Mouse (Mus musculus) layer of hippocampus, postnatal 14 days (tissue): ENCODE measurements at regions not wholly inside any gene's neighbourhood (a gene's known extent, or its start where the extent isn't known, plus 50 kb on each side); places are given as distances from the start of the nearest gene placed in this dataset.

Source experiments
- DNase-seq, 2 experiments: peaks; one replicate each; pipeline ENCODE4 v3.0.0; 2021 to 2022; ENCODE audit warnings: low spot score in 2 of 2, mixed read lengths in 1 of 2

- no peak for DNase-seq
Observed at GRCm38 (mm10) chr10:124305644-124306043, 1041.8 kb downstream of the Fam19a2 start.

DNA sequence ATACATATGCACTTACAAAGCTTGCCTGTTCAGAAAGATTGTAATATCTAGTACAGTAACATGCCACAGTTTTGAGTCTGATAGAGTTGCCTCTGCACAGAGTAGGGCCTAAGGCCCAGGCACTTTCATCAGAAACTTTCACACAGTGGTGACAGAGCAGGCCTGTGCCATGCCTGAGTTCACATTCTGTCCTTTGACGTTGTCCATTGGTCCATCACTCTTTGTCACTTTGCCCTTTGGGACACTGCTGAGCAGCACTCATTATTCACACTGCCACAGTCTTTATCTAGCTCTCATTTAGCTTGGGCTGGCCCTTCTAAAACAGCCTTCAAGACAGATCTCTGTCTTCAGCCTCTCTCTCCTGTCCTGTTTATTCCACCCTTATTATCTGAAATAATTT is 1055.0 kb downstream of the Fam19a2 start:
- no peak for DNase-seq

DNA sequence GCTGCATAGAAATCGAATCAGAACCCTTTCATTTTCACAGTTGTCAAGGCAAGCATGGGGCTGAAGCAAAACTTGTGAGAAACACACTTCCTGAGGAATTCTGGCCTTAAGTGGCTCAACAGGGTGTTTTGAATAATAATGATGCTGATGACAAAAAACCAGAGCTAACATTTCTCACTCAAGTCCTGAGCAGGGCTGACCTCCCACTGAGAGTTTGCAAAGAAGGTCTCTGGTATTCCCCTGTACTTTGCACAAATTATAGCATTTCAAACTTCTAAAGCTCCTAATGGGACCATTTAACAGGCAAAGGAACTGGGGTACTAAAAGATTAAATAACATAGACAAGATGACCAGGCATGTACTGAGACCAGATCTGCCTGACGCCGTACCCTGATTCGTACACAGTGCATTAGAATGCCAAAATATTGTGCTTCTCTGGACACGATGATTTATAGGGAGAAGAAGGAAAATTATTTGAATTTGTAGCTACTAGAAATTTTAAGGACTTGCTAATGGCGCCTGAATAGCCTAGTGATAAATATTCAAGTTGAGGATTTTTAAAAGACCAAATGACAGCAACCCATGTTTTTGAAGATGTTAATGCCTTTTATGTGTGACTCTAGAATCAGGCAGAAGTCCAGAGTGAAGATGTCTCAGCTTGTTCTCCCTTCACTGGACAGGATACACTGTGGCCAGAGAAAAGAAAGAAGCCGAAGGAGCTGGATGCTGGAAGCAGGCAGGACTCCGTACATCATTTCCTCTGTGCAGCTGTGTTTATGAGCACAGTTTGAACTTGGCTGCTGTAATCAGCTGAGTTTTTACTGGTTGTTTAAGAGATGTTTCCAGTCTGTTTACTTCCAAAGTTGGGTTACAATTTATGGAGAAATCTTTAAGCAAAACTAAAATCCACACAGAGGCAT is 1056.7 kb downstream of the Fam19a2 start:
- DNase-seq = peak in 1 of 2 experiments; percentile 5

DNA sequence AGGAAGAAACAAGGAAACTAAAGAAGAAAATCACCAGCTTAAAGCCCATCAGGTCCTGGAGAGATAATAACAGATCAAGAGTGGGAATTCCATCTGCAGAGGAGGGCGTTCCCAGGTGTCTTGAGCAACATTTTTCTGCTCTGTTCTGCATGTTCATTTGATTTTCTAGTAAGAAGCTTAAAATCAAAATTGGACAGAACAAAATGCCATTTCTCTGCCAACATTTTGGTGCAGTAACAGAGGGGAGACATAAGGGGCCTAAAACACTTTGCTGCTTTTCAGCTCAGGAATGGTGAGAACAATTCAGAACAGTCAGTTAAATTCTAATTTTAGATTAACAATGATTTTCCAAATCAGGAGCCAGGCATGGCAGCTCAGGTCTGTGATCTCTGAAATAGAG is 1056.8 kb downstream of the Slc16a7 start:
- peak; percentile 16 to 81 for DNase-seq

DNA sequence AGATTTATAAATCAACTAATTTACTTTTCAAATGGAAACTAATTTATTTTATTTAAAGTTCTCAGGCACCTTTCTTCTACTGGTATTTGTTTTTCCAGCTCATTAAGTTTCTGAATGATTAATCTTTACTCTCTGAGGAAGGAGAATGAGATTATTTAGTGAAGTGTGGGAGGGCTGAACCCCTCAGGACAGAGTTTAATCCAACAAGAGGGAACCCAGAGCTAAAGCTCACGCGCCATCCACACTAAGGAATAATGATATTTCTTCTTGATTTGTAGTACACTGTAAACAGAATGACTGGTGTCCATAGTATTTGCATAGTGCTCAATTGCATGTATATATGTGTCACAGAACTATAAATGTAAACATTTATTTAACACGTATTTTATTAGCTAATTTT is 1050.3 kb downstream of the Slc16a7 start:
- no peak for DNase-seq

DNA sequence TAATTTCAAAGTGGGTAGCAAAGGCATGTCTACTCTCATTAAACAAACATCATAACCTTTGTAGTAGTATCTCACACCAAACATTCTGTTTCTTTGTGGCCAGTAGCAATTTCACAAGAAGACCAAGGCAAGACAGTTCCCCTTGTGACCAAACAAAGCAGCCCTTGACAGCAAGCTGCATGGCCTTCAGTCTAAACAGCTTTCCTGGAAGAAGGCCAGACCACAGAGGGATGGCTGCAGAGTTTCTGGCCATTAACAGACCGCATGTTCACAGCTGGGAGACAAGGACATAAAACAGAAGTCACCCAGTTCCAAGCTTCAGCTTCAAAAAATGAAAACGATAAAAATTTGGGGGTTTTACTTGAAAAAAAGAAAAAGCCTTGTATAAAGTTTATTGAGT is 1040.0 kb downstream of the Slc16a7 start:
- peak in 1 of 2 experiments; percentile 47 for DNase-seq

- DNase-seq = no peak
Observed at GRCm38 (mm10) chr10:124362795-124363194, 1026.5 kb downstream of the Slc16a7 start.

- DNase-seq = no peak
Observed at GRCm38 (mm10) chr10:124370994-124371393, 1018.3 kb downstream of the Slc16a7 start.

DNA sequence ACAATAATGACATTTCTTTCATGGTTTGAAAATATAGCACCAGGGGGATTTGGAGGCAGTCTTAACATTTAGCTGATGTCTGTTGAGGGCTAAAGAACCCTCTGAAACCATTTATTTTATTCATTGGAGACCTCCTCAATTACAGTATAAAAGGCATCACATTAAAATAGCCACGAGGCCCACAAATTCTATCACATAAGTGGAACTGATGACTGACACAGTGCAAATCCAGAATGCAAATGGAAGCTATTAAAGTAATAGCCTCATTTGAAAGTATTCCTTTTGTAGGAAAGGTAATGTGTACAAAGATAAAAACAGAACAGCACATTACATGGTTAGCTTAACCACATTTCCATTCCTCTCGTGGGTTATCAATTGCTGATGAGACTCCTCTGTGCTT is 986.6 kb downstream of the Slc16a7 start:
- DNase-seq = no peak

GRCm38 (mm10) chr10:124409633-124410032 is 979.6 kb downstream of the Slc16a7 start:
- DNase-seq = peak in 1 of 2 experiments; percentile 3

DNA sequence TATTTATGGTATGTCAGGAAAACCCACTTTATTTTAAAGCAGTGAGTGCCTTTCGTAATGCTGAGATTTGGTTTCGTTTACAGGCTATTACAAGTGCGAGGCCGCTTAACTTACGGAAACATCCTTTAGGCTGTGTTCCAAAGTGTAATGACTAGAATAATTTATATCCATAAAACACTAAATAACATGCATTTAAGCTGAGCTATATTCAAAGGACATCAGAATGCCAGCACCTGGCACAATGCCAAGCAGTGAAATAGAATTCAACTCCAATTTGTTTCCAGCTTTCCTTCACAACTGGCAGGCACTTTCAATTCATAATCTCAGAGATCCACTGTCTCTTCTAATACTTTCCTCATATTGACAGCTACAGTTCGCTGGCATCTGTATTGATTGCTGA is 972.7 kb downstream of the Slc16a7 start:
- DNase-seq = no peak

DNA sequence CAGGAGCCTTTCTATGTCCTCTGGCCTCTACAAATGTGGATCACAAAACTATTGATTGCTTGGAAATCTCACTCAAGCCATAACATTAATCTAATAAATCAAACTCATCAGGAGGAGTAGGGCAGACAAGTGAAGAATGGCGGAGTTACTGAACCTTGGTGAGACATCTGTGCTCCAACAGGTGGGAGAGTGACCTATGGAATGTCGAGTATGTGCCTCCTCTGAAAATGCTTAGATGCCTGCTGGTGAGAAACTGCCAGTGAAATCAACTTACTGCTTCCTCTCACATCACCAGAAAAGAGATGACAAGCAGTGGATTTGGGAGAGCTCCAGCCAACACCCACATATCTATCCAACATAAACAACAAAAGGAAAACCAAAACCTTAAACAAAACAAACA is 965.8 kb downstream of the Slc16a7 start:
- no peak for DNase-seq
